Mouse (Mus musculus): ENCODE measurements around the gene Rgs7. TPM values are rescaled to one million over a fixed set of nuclear protein-coding genes. Genes with fewer than 3 reads are reported as not detected.

The Rgs7 gene
- polyA plus RNA-seq (2014; fragmentation: Nextera tagmentation; extraction: Ambion mirVana): 0.16 and 0.33 TPM in 2 replicates

- Histone ChIP-seq H3K4me3 (ENCODE audit: low read depth, low read length) (peak within 1 kb of the TSS; percentile 56), H3K4me2 (ENCODE audit: low read depth, severe bottlenecking) (peak within 1 kb of the TSS; percentile 99), H3K27me3 (ENCODE audit: control insufficient read depth, insufficient read depth, low read length) (peaks cover 18% of the 10 kb centered on the region), H3K27ac (replicated peaks; ENCODE audit: low read depth, low read length) (no peak within 1 kb of the TSS), H3K36me3 (ENCODE audit: control insufficient read depth, insufficient read depth, low read length) (no peaks in the 10 kb centered on the region), H3K9ac (ENCODE audit: low read length) (peak within 1 kb of the TSS; percentile 27; the same call in 1 of the 2 replicates), H3K9me3 (ENCODE audit: control insufficient read depth, low read length) (no peaks in the 10 kb centered on the region), H3K4me1 (ENCODE audit: control insufficient read depth, insufficient read depth, low read length) (no peaks in the 10 kb centered on the region)
- peak; percentile 73 for DNase-seq (ENCODE audit: low spot score)
- ATAC-seq (ENCODE audit: insufficient number of reproducible peaks, low FRiP score, low TSS enrichment, low read depth): peak; percentile 91
- WGBS: under 1% methylated on average over 36 of the region's 82 CpGs
Measured at GRCm38 (mm10) chr1:175491861-175492682, at the start of gene Rgs7. TSS of gene Rgs7 (minus strand) at chr1:175492500.

- H3K27ac ChIP-seq (replicated peaks; ENCODE audit: low read depth, low read length): no peak overlapping the region
- no peaks in the 10 kb centered on the region for H3K36me3 ChIP-seq (ENCODE audit: control insufficient read depth, insufficient read depth, low read length)
- no peak for DNase-seq (ENCODE audit: low spot score)
- H3K27me3 ChIP-seq (ENCODE audit: control insufficient read depth, insufficient read depth, low read length): no peaks in the 10 kb centered on the region
- no peak overlapping the region for H3K4me2 ChIP-seq (ENCODE audit: low read depth, severe bottlenecking)
- no peak overlapping the region for H3K4me3 ChIP-seq (ENCODE audit: low read depth, low read length)
- H3K9me3 ChIP-seq (ENCODE audit: control insufficient read depth, low read length): no peaks in the 10 kb centered on the region
- ATAC-seq (ENCODE audit: insufficient number of reproducible peaks, low FRiP score, low TSS enrichment, low read depth): no peak
- no peaks in the 10 kb centered on the region for H3K4me1 ChIP-seq (ENCODE audit: control insufficient read depth, insufficient read depth, low read length)
- 84% methylated on average over 5 of the region's 5 CpGs for WGBS
- no peak overlapping the region for H3K9ac ChIP-seq (ENCODE audit: low read length)
Measured at GRCm38 (mm10) chr1:175540700-175541099, 48.4 kb upstream of the Rgs7 start.

DNA sequence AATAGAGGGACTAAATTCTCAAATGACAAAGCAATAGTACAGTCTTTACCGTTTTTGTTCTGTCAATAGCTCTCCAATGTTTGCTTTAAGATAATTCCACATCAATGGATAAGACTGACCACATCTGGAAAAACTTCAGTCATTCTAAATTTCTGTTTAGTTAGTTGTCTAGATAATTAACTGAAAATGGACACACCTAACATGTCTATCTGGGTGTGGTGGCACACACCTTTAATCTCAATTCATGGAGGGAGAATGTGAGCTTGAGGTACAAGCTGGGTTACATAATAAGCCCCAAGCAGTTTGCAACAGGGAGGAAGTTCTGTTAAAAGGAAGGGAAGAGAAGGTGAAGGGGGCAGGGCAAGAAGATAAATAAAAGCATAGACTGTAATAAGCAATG lies 45.0 kb upstream of the Rgs7 start:
- Histone ChIP-seq H3K36me3 (ENCODE audit: control insufficient read depth, insufficient read depth, low read length) (no peaks in the 10 kb centered on the region), H3K4me3 (ENCODE audit: low read depth, low read length) (no peak overlapping the region), H3K4me1 (ENCODE audit: control insufficient read depth, insufficient read depth, low read length) (no peaks in the 10 kb centered on the region), H3K9ac (ENCODE audit: low read length) (no peak overlapping the region), H3K27me3 (ENCODE audit: control insufficient read depth, insufficient read depth, low read length) (no peaks in the 10 kb centered on the region), H3K4me2 (ENCODE audit: low read depth, severe bottlenecking) (no peak overlapping the region), H3K27ac (replicated peaks; ENCODE audit: low read depth, low read length) (no peak overlapping the region), H3K9me3 (ENCODE audit: control insufficient read depth, low read length) (no peaks in the 10 kb centered on the region)
- no peak for DNase-seq (ENCODE audit: low spot score)
- ATAC-seq (ENCODE audit: insufficient number of reproducible peaks, low FRiP score, low TSS enrichment, low read depth): no peak
- 79% methylated on average over 1 of the region's 1 CpGs for WGBS

GRCm38 (mm10) chr1:175529858-175530257 lies 37.6 kb upstream of the Rgs7 start:
- ATAC-seq (ENCODE audit: insufficient number of reproducible peaks, low FRiP score, low TSS enrichment, low read depth) (no peak), DNase-seq (ENCODE audit: low spot score) (no peak)
- H3K4me3 ChIP-seq (ENCODE audit: low read depth, low read length): no peak overlapping the region
- H3K36me3 ChIP-seq (ENCODE audit: control insufficient read depth, insufficient read depth, low read length): no peaks in the 10 kb centered on the region
- no peak overlapping the region for H3K9ac ChIP-seq (ENCODE audit: low read length)
- no peak overlapping the region for H3K4me2 ChIP-seq (ENCODE audit: low read depth, severe bottlenecking)
- H3K4me1 ChIP-seq (ENCODE audit: control insufficient read depth, insufficient read depth, low read length): no peaks in the 10 kb centered on the region
- no peaks in the 10 kb centered on the region for H3K27me3 ChIP-seq (ENCODE audit: control insufficient read depth, insufficient read depth, low read length)
- H3K9me3 ChIP-seq (ENCODE audit: control insufficient read depth, low read length): no peaks in the 10 kb centered on the region
- H3K27ac ChIP-seq (replicated peaks; ENCODE audit: low read depth, low read length): no peak overlapping the region
- 82% methylated on average over 1 of the region's 1 CpGs for WGBS

- WGBS: 88% methylated on average over 3 of the region's 3 CpGs
- H3K27me3 ChIP-seq (ENCODE audit: control insufficient read depth, insufficient read depth, low read length): no peaks in the 10 kb centered on the region
- H3K4me2 ChIP-seq (ENCODE audit: low read depth, severe bottlenecking): no peak overlapping the region
- H3K27ac ChIP-seq (replicated peaks; ENCODE audit: low read depth, low read length): no peak overlapping the region
- DNase-seq (ENCODE audit: low spot score): no peak
- H3K9ac ChIP-seq (ENCODE audit: low read length): no peak overlapping the region
- no peak for ATAC-seq (ENCODE audit: insufficient number of reproducible peaks, low FRiP score, low TSS enrichment, low read depth)
- no peaks in the 10 kb centered on the region for H3K36me3 ChIP-seq (ENCODE audit: control insufficient read depth, insufficient read depth, low read length)
- no peak overlapping the region for H3K4me3 ChIP-seq (ENCODE audit: low read depth, low read length)
- no peaks in the 10 kb centered on the region for H3K4me1 ChIP-seq (ENCODE audit: control insufficient read depth, insufficient read depth, low read length)
- no peaks in the 10 kb centered on the region for H3K9me3 ChIP-seq (ENCODE audit: control insufficient read depth, low read length)
Measured at GRCm38 (mm10) chr1:175524626-175525294, 32.5 kb upstream of the Rgs7 start.

GRCm38 (mm10) chr1:175523572-175523971 lies 31.3 kb upstream of the Rgs7 start:
- Histone ChIP-seq H3K4me2 (ENCODE audit: low read depth, severe bottlenecking) (no peak overlapping the region), H3K36me3 (ENCODE audit: control insufficient read depth, insufficient read depth, low read length) (no peaks in the 10 kb centered on the region), H3K27me3 (ENCODE audit: control insufficient read depth, insufficient read depth, low read length) (no peaks in the 10 kb centered on the region), H3K27ac (replicated peaks; ENCODE audit: low read depth, low read length) (no peak overlapping the region), H3K9me3 (ENCODE audit: control insufficient read depth, low read length) (no peaks in the 10 kb centered on the region), H3K9ac (ENCODE audit: low read length) (no peak overlapping the region), H3K4me3 (ENCODE audit: low read depth, low read length) (no peak overlapping the region), H3K4me1 (ENCODE audit: control insufficient read depth, insufficient read depth, low read length) (no peaks in the 10 kb centered on the region)
- ATAC-seq (ENCODE audit: insufficient number of reproducible peaks, low FRiP score, low TSS enrichment, low read depth) (no peak), DNase-seq (ENCODE audit: low spot score) (no peak)
- WGBS: 88% methylated on average over 2 of the region's 2 CpGs

GRCm38 (mm10) chr1:175514543-175514942 lies 22.2 kb upstream of the Rgs7 start:
- ATAC-seq (ENCODE audit: insufficient number of reproducible peaks, low FRiP score, low TSS enrichment, low read depth) (no peak), DNase-seq (ENCODE audit: low spot score) (no peak)
- Histone ChIP-seq H3K36me3 (ENCODE audit: control insufficient read depth, insufficient read depth, low read length) (no peaks in the 10 kb centered on the region), H3K4me3 (ENCODE audit: low read depth, low read length) (no peak overlapping the region), H3K27ac (replicated peaks; ENCODE audit: low read depth, low read length) (no peak overlapping the region), H3K9me3 (ENCODE audit: control insufficient read depth, low read length) (no peaks in the 10 kb centered on the region), H3K4me1 (ENCODE audit: control insufficient read depth, insufficient read depth, low read length) (no peaks in the 10 kb centered on the region), H3K27me3 (ENCODE audit: control insufficient read depth, insufficient read depth, low read length) (no peaks in the 10 kb centered on the region), H3K4me2 (ENCODE audit: low read depth, severe bottlenecking) (no peak overlapping the region), H3K9ac (ENCODE audit: low read length) (no peak overlapping the region)
- WGBS: 67% methylated on average over 2 of the region's 2 CpGs

- no peaks in the 10 kb centered on the region for H3K36me3 ChIP-seq (ENCODE audit: control insufficient read depth, insufficient read depth, low read length)
- no peaks in the 10 kb centered on the region for H3K9me3 ChIP-seq (ENCODE audit: control insufficient read depth, low read length)
- no peak overlapping the region for H3K27ac ChIP-seq (replicated peaks; ENCODE audit: low read depth, low read length)
- H3K27me3 ChIP-seq (ENCODE audit: control insufficient read depth, insufficient read depth, low read length): no peaks in the 10 kb centered on the region
- no peak overlapping the region for H3K4me3 ChIP-seq (ENCODE audit: low read depth, low read length)
- DNase-seq (ENCODE audit: low spot score) (no peak), ATAC-seq (ENCODE audit: insufficient number of reproducible peaks, low FRiP score, low TSS enrichment, low read depth) (no peak)
- H3K9ac ChIP-seq (ENCODE audit: low read length): no peak overlapping the region
- WGBS: 86% methylated on average over 3 of the region's 3 CpGs
- H3K4me2 ChIP-seq (ENCODE audit: low read depth, severe bottlenecking): no peak overlapping the region
- H3K4me1 ChIP-seq (ENCODE audit: control insufficient read depth, insufficient read depth, low read length): no peaks in the 10 kb centered on the region
Measured at GRCm38 (mm10) chr1:175512173-175512572, 19.9 kb upstream of the Rgs7 start.
